29 mouse cellular contexts compared by ENCODE assay signal in genomic region chr9:121923906-121924305, GRCm38 (mm10). TPM values are rescaled to one million over a fixed set of nuclear protein-coding genes. Genes with fewer than 3 reads are reported as not detected.
"Had no signal": no experiment of that assay in that cellular context is flagged by ENCODE, and none has a peak within 500 bp of the region (broad histone marks: within the 10 kb centered on the region; RNA-seq: fewer than 3 reads in every experiment).

No protein-coding gene starts in this region.

- DNase-seq: kidney, adult 11 months; kidney, adult 8-10 months; kidney, postnatal 10 days; kidney, postnatal 36 days; layer of hippocampus, postnatal 36 days; lung, adult 2 months; lung, postnatal 14 days; right cerebral cortex, adult 18-20 months; right cerebral cortex, postnatal 14 days; right cerebral cortex, postnatal 4 days; thymus, adult 2 months; thymus, postnatal 14 days had no signal

- H3K4me3 ChIP-seq: intestine, embryonic 15.5 days; kidney, embryonic 15.5 days; left cerebral cortex, adult 2 months; midbrain, embryonic 12.5 days; midbrain, embryonic 15.5 days; neural tube, embryonic 12.5 days; neural tube, embryonic 15.5 days had no signal

- H3K9me3 ChIP-seq: intestine, embryonic 15.5 days; kidney, embryonic 15.5 days; midbrain, embryonic 12.5 days; midbrain, embryonic 15.5 days; neural tube, embryonic 12.5 days; neural tube, embryonic 15.5 days had no signal

- H3K27me3 ChIP-seq: intestine, embryonic 15.5 days; midbrain, embryonic 12.5 days; midbrain, embryonic 15.5 days; neural tube, embryonic 12.5 days; neural tube, embryonic 15.5 days had no signal

- H3K4me2 ChIP-seq: intestine, embryonic 15.5 days; kidney, embryonic 15.5 days; midbrain, embryonic 12.5 days; midbrain, embryonic 15.5 days; neural tube, embryonic 12.5 days; neural tube, embryonic 15.5 days had no signal

- H3K9ac ChIP-seq: intestine, embryonic 15.5 days; kidney, embryonic 15.5 days; midbrain, embryonic 12.5 days; midbrain, embryonic 15.5 days; neural tube, embryonic 12.5 days; neural tube, embryonic 15.5 days had no signal

- H3K27ac ChIP-seq: intestine, embryonic 15.5 days; kidney, embryonic 15.5 days; left cerebral cortex, adult 2 months; macrophage; midbrain, embryonic 12.5 days; midbrain, embryonic 15.5 days; neural tube, embryonic 12.5 days; neural tube, embryonic 15.5 days had no signal

- ATAC-seq: intestine, embryonic 15.5 days; midbrain, embryonic 15.5 days had no signal

- H3K4me1 ChIP-seq: intestine, embryonic 15.5 days; midbrain, embryonic 12.5 days; midbrain, embryonic 15.5 days; neural tube, embryonic 12.5 days; neural tube, embryonic 15.5 days had no signal

- H3K36me3 ChIP-seq: intestine, embryonic 15.5 days; kidney, embryonic 15.5 days; midbrain, embryonic 12.5 days; midbrain, embryonic 15.5 days; neural tube, embryonic 12.5 days; neural tube, embryonic 15.5 days had no signal

RNA-seq across cellular contexts. Expression of gene Cyp8b1, which starts 7.8 kb away (rescaled TPM):
- total RNA-seq: layer of hippocampus, adult 8-10 months; layer of hippocampus, postnatal 10 days; layer of hippocampus, postnatal 36 days; left cerebral cortex, adult 2 months; left cerebral cortex, postnatal 10 days; left cerebral cortex, postnatal 36 days had no signal
- polyA plus RNA-seq: intestine, embryonic 15.5 days; limb, embryonic 11.5 days; limb, embryonic 14.5 days; lung, embryonic 16.5 days; macrophage; midbrain, embryonic 12.5 days; midbrain, embryonic 15.5 days; neural tube, embryonic 12.5 days; neural tube, embryonic 15.5 days; stomach, embryonic 14.5 days had no signal

RNA-seq across cellular contexts. Expression of gene Ackr2, which starts 25.8 kb away (rescaled TPM):
- total RNA-seq: megakaryocyte, adult 5-6 weeks had no signal
- polyA plus RNA-seq: macrophage had no signal

RNA-seq across cellular contexts. Expression of gene Fam198a, which starts 26.9 kb away (rescaled TPM):
- total RNA-seq: megakaryocyte, adult 5-6 weeks had no signal
- polyA plus RNA-seq: macrophage had no signal
